Mouse (Mus musculus) liver, adult 2 months (tissue): ENCODE measurements around the gene Fbxl21. TPM values are rescaled to one million over a fixed set of nuclear protein-coding genes. Genes with fewer than 3 reads are reported as not detected.

Experiments
- DNase-seq: peaks from one replicate; pipeline ENCODE4 v3.0.0-alpha.2; 2011; ENCODE audit warnings: low read depth, low spot score; ENCODE audit errors: extremely low read depth
- H3K27ac ChIP-seq: fragments of 200-500 bp; replicated peaks from 2 replicates; pipeline ENCODE4 v1.5.1; 2012; ENCODE audit warnings: low read depth, mild to moderate bottlenecking, control low read depth, inconsistent platforms, low read length; ENCODE audit not compliant: insufficient read depth
- H3K27me3 ChIP-seq: fragments of 200-500 bp; 2 replicates; pipeline ENCODE4 v1.6.1; 2012; ENCODE audit warnings: mild to moderate bottlenecking, moderate library complexity, low read length, inconsistent platforms; ENCODE audit not compliant: control insufficient read depth, insufficient read depth
- H3K36me3 ChIP-seq: fragments of 200-500 bp; 2 replicates; pipeline ENCODE4 v1.6.1; 2012; ENCODE audit warnings: low read length, inconsistent platforms; ENCODE audit not compliant: control insufficient read depth, insufficient read depth
- H3K4me1 ChIP-seq: fragments of 200-500 bp; 2 replicates; pipeline ENCODE4 v1.6.1; 2011; ENCODE audit warnings: low read length; ENCODE audit not compliant: control insufficient read depth, insufficient read depth
- H3K4me3 ChIP-seq: fragments of 200-500 bp; 2 replicates; pipeline ENCODE4 v1.5.1; 2011; ENCODE audit warnings: low read depth, mild to moderate bottlenecking, control low read depth, low read length, moderate library complexity; ENCODE audit not compliant: insufficient read depth
- H3K79me2 ChIP-seq: fragments of 200-500 bp; 2 replicates; pipeline ENCODE4 v1.6.1; 2012; ENCODE audit warnings: inconsistent platforms, mild to moderate bottlenecking, low read length, moderate library complexity; ENCODE audit not compliant: control insufficient read depth, insufficient read depth
- H3K9ac ChIP-seq: fragments of 200-500 bp; 2 replicates; pipeline ENCODE4 v1.6.1; 2012; ENCODE audit warnings: low read depth, mild to moderate bottlenecking, control low read depth, inconsistent platforms, low read length
- CTCF ChIP-seq: fragments of 200-500 bp; IDR thresholded peaks from 2 replicates; pipeline ENCODE4 v1.5.1; 2011; ENCODE audit warnings: low read depth, low read length, control low read depth
- POLR2A ChIP-seq: fragments of 200-500 bp; IDR thresholded peaks from 2 replicates; pipeline ENCODE4 v1.6.1; 2011; ENCODE audit warnings: low read length, control low read depth; ENCODE audit not compliant: insufficient read depth; ENCODE audit errors: extremely low read depth
- WGBS: fragments of 180-500 bp; shearing (Covaris S2); methylation state at CpG from one replicate; pipeline ENCODE4 v1.1.7; 2018; 5-methylcytosine and 5-hydroxymethylcytosine counted together
- polyA plus RNA-seq: library from polyadenylated mRNA; depleted of rRNA; stranded (reverse); fragments of >200 nt; gene quantifications from 2 replicates; pipeline ENCODE4 v1.2.3, GENCODE M21; 2012; rRNA removed
- total RNA-seq: library from RNA; depleted of rRNA; stranded (reverse); fragments of >200 nt; gene quantifications from 2 replicates; pipeline ENCODE4 v1.2.3, GENCODE M21; 2014; rRNA removed

Fbxl21 gene
- total RNA-seq (2.1 and 2.4 TPM in 2 replicates), polyA plus RNA-seq (1.9 and 2.8 TPM in 2 replicates)

DNA sequence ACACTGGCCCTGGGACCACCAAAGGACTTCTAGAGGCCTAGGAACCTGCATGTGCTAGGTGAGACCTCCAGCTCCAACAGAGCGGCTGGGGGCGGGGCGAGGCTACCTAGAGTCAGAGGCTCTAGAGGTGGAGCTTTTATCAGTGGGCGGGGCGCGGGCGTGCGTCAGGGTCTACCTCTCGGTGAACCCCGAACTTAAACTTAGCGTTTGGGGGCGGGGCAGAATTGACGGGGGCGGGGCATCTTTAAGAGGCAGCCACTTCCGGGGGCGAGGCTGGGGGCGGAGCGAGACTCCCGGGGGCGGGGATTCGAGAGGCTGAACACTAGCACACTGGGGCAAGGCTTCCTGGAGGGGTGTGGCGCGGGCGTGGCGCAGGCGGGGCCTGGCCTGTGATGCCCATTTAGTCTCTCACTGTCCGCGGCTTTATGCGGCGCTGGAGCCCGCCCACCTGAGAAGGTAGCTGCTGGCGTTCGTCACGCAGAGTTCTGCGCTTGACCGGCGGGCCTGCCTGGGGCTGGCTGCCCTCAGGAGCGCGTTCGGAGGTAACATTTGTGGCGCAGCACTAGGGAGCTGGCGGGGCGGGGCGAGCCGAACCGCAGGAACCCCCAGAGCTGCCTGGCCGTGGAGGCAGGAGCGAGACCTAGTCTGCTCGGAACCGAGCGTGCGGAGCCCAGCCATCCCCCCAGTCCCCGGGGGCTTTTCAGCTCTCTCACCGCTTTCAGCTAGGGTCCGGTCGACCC is at the start of gene Fbxl21:
Gene Fbxl21, plus strand, starts transcription at position 392 of the 740 bp plus-strand sequence.
- DNase-seq: peak; percentile 86
- Histone ChIP-seq H3K36me3 (no peaks in the 10 kb centered on the region), H3K4me1 (0 out of 2 replicates have a peak, but pooled peaks cover 2% of the 10 kb centered on the region), H3K79me2 (no peaks in the 10 kb centered on the region), H3K4me3 (peak within 1 kb of the TSS; percentile 55), H3K27me3 (no peaks in the 10 kb centered on the region), H3K9ac (peak within 1 kb of the TSS; percentile 75), H3K27ac (0 out of 2 replicates have a peak within 1 kb of the TSS, but pooled peaks have one; percentile 4)
- TF ChIP-seq POLR2A (peak; percentile 94), CTCF (no peak)
- 1% methylated on average over 56 of the region's 56 CpGs for WGBS

GRCm38 (mm10) chr13:56472661-56473060 is 49.6 kb upstream of the Fbxl21 start:
- no peak for DNase-seq
- Histone ChIP-seq H3K27me3 (no peaks in the 10 kb centered on the region), H3K4me3 (no peak overlapping the region), H3K36me3 (no peaks in the 10 kb centered on the region), H3K79me2 (no peaks in the 10 kb centered on the region), H3K9ac (no peak overlapping the region), H3K4me1 (peaks cover 5% of the 10 kb centered on the region), H3K27ac (no peak overlapping the region)
- TF ChIP-seq POLR2A: no peak
- TF ChIP-seq CTCF: no peak
- 92% methylated on average over 9 of the region's 9 CpGs for whole genome bisulfite sequencing

GRCm38 (mm10) chr13:56475363-56475762 is 46.9 kb upstream of the Fbxl21 start:
- Histone ChIP-seq H3K4me1 (peaks cover 5% of the 10 kb centered on the region), H3K4me3 (no peak overlapping the region), H3K79me2 (no peaks in the 10 kb centered on the region), H3K36me3 (no peaks in the 10 kb centered on the region), H3K27me3 (no peaks in the 10 kb centered on the region), H3K27ac (no peak overlapping the region), H3K9ac (no peak overlapping the region)
- TF ChIP-seq CTCF: peak; percentile 69
- no peak for TF ChIP-seq POLR2A
- WGBS: 16% methylated on average over 4 of the region's 4 CpGs
- peak; percentile 64 for DNase-seq

DNA sequence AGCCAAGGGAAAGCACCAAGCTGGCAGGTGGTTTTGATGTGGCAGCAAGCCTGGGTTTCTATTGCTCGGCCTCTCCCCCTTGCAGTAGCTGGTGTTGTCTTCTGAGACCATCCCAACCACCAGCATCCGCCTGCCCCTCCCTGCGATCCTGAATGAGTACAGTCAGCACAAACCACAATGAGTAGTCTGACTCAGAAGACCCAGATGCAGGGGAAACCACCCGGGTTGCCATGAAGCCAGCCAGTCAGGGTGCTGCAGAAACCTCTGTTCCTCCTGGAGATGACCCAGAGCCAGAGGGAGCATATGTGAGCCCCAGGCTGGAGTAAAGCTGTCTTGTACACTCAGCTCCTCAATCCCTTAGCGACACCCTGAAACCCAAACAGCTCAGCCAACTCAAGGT is 45.5 kb upstream of the Fbxl21 start:
- TF ChIP-seq POLR2A (no peak), CTCF (no peak)
- 49% methylated on average over 5 of the region's 5 CpGs for WGBS

GRCm38 (mm10) chr13:56477271-56477670 is 45.0 kb upstream of the Fbxl21 start:
- Histone ChIP-seq H3K4me1 (peaks cover 5% of the 10 kb centered on the region), H3K36me3 (no peaks in the 10 kb centered on the region), H3K4me3 (no peak overlapping the region), H3K27me3 (no peaks in the 10 kb centered on the region), H3K27ac (no peak overlapping the region), H3K79me2 (no peaks in the 10 kb centered on the region), H3K9ac (no peak overlapping the region)
- WGBS: 3% methylated on average over 6 of the region's 6 CpGs
- DNase-seq: peak; percentile 67
- TF ChIP-seq POLR2A (no peak), CTCF (no peak)

More for the DNA sequence above, 45.5 kb upstream of the Fbxl21 start:
- H3K4me3 ChIP-seq: no peak overlapping the region
- H3K27ac ChIP-seq: no peak overlapping the region
- no peak overlapping the region for H3K9ac ChIP-seq
- no peaks in the 10 kb centered on the region for H3K36me3 ChIP-seq
- H3K79me2 ChIP-seq: no peaks in the 10 kb centered on the region
- peaks cover 5% of the 10 kb centered on the region for H3K4me1 ChIP-seq
- no peaks in the 10 kb centered on the region for H3K27me3 ChIP-seq
- DNase-seq: no peak

- Histone ChIP-seq H3K4me3 (no peak overlapping the region), H3K27ac (no peak overlapping the region), H3K79me2 (no peaks in the 10 kb centered on the region), H3K4me1 (peaks cover 5% of the 10 kb centered on the region), H3K36me3 (no peaks in the 10 kb centered on the region), H3K27me3 (no peaks in the 10 kb centered on the region), H3K9ac (no peak overlapping the region)
- WGBS: 90% methylated on average over 6 of the region's 6 CpGs
- DNase-seq: no peak
- 0 out of 2 replicates have a peak, but pooled peaks have one; percentile 5 for TF ChIP-seq CTCF
- no peak for TF ChIP-seq POLR2A
Observed at GRCm38 (mm10) chr13:56478027-56478426, 44.2 kb upstream of the Fbxl21 start.
